Mouse (Mus musculus) forebrain, embryonic 11.5 days (tissue): ENCODE data around the gene Vps72. TPM values are rescaled to one million over a fixed set of nuclear protein-coding genes. Genes with fewer than 3 reads are reported as not detected.
A peak's percentile ranks its signal among the peaks of the same experiment; 100 is the strongest.

ENCODE experiments used
- ATAC-seq: fragments of 200-750 bp; cut with Nextera tagmentation; replicated peaks from 2 replicates; pipeline ENCODE4 v1.8.0; 2017; ENCODE audit warnings: moderate TSS enrichment; ENCODE audit not compliant: low FRiP score
- DNase-seq: peaks from one replicate; pipeline ENCODE4 v3.0.0-alpha.2; 2017; ENCODE audit warnings: low spot score
- H3K27ac ChIP-seq: fragments of 300-500 bp; sonication (generic); 2 replicates; pipeline ENCODE4 v1.5.1; 2014; ENCODE audit warnings: low read depth, low read length
- H3K27me3 ChIP-seq: fragments of 300-500 bp; sonication (generic); 2 replicates; pipeline ENCODE4 v1.6.1; 2014; ENCODE audit warnings: mild to moderate bottlenecking, low read length, mixed read lengths; ENCODE audit not compliant: control insufficient read depth, insufficient read depth
- H3K36me3 ChIP-seq: fragments of 300-500 bp; sonication (generic); 2 replicates; pipeline ENCODE4 v1.6.1; 2014; ENCODE audit warnings: mild to moderate bottlenecking, low read length, moderate library complexity, mixed read lengths; ENCODE audit not compliant: control insufficient read depth, insufficient read depth
- H3K4me1 ChIP-seq: fragments of 300-500 bp; sonication (generic); replicated peaks from 2 replicates; pipeline ENCODE4 v1.6.1; 2014; ENCODE audit warnings: low read length, mixed read lengths; ENCODE audit not compliant: control insufficient read depth, insufficient read depth
- H3K4me2 ChIP-seq: fragments of 300-500 bp; sonication (generic); 2 replicates; pipeline ENCODE4 v1.6.1; 2014; ENCODE audit warnings: low read depth, mild to moderate bottlenecking, low read length, moderate library complexity, mixed read lengths; ENCODE audit not compliant: severe bottlenecking
- H3K4me3 ChIP-seq: fragments of 300-500 bp; sonication (generic); 2 replicates; pipeline ENCODE4 v1.5.1; 2014; ENCODE audit warnings: low read depth, low read length
- H3K9ac ChIP-seq: fragments of 300-500 bp; sonication (generic); 2 replicates; pipeline ENCODE4 v1.6.1; 2014; ENCODE audit warnings: low read length
- H3K9me3 ChIP-seq: fragments of 300-500 bp; sonication (generic); 2 replicates; pipeline ENCODE4 v1.6.1; 2016; ENCODE audit warnings: low read length, mixed read lengths; ENCODE audit not compliant: control insufficient read depth
- WGBS: fragments of 180-500 bp; shearing (Covaris S2); extraction: QIAGEN DNeasy Blood & Tissue Kit; methylation state at CpG from one replicate; pipeline ENCODE4 v1.1.7; 2014; 5-methylcytosine and 5-hydroxymethylcytosine counted together
- polyA plus RNA-seq: library from polyadenylated mRNA; unstranded; fragments of >200 nt; fragmentation: Nextera tagmentation; extraction: Ambion mirVana; gene quantifications from 2 replicates; pipeline ENCODE4 v1.2.1, GENCODE M21; 2014

Gene Vps72
- polyA plus RNA-seq, 1 experiment from 2014 or later, result 249 TPM

DNA sequence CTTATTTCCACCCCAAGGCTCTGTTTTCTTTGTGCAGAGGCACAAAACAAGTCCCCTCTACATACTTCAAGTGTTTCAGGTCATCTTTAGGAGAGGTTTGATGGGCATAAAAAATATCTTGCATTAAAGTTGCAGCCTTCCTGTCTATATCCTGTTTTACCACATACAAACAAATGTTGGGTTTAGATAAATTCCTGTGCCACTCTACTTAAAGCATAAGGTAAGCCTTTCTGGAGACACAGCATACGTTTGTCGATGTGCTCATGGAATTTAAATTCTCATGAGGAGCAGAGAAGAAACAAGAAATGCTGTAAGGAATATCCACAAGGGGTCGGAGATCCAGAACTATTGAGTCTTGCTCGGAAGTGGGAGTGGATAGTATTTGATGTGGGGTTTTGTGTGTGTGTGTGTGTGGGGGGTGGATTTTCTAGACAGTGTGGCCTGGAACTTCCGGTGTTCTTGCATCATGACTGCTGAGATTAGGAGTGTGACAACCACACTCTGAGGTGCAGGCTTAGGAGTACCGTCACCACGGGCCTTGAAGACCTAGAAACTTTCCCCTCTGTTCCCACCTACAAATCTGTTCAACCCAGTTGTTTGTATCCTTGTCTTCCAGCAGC is 24.7 kb downstream of the Vps72 start:
- H3K4me3 ChIP-seq, result no peak overlapping the region
- 0 out of 2 replicates have a peak, but pooled peaks cover 7% of the 10 kb centered on the region for H3K4me1 ChIP-seq
- H3K27me3 ChIP-seq, result no peaks in the 10 kb centered on the region
- H3K4me2 ChIP-seq, result peak overlapping the region; percentile 32; the same call in 1 of the 2 replicates
- H3K9me3 ChIP-seq, result no peaks in the 10 kb centered on the region
- H3K9ac ChIP-seq, result no peak overlapping the region
- H3K27ac ChIP-seq, result no peak overlapping the region
- ATAC-seq (no peak), DNase-seq (no peak)
- 89% methylated on average over 7 of the region's 7 CpGs for WGBS
- no peaks in the 10 kb centered on the region for H3K36me3 ChIP-seq

DNA sequence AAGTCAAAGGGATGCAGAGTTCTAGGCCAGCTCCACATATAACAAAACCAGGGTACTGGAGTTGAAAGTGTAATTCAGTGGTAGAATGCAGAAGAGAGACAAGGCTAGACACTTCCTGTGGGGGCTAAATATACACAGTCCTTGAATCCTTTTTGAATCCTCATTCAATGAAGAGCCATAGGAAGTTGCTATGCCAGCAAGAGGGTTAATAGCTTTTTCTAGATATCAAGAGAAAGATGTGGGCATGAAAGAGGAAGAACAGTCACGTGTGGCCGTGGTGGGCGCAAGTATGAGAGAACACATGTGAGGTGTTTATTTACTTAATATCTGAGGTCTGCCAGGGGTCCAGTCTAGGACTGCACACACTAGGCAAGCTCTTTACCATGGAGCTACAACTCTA is 25.5 kb downstream of the Vps72 start:
- no peak overlapping the region for H3K9ac ChIP-seq
- 89% methylated on average over 3 of the region's 3 CpGs for WGBS

DNA sequence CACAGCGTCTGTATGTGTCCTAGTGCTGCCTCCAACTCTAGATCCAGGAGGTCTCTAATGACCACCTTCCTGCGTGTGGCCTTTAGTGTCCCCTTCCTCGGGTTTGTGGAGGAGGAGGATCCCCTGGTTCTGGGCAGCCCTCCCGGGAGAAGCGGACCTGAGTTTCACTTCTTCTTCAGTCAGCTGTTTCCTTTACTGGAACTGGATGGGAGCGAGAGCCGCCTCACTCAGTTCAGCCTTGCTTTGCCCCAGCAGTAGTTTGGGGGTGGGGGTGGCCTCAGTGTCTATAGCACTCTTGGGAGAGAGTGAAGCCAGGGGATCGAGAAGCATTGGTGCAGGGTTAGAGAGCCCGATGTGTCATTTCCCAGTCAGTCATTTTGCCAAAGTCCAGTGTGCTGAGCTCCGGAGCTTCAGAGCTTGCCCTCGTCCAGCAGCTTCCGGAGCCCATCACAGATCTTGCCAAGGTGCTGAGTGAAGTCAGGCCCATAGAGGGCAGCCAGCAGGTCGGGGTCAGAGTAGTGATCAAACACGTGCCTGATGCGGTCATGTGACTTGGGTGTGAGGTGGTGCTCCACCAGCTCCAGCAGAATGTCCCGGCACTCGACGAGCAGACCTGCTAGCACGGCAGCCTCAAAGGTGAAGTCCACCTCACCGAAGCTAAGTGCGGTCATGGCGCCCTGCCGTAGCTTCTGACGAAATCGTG is 28.9 kb downstream of the Vps72 start:
- no peak for ATAC-seq

More for the DNA sequence above, 25.5 kb downstream of the Vps72 start:
- Histone ChIP-seq H3K4me3 (no peak overlapping the region), H3K9me3 (no peaks in the 10 kb centered on the region), H3K27ac (no peak overlapping the region), H3K4me2 (no peak overlapping the region), H3K27me3 (no peaks in the 10 kb centered on the region), H3K4me1 (0 out of 2 replicates have a peak, but pooled peaks cover 7% of the 10 kb centered on the region), H3K36me3 (no peaks in the 10 kb centered on the region)
- ATAC-seq, result no peak
- DNase-seq, result no peak

DNA sequence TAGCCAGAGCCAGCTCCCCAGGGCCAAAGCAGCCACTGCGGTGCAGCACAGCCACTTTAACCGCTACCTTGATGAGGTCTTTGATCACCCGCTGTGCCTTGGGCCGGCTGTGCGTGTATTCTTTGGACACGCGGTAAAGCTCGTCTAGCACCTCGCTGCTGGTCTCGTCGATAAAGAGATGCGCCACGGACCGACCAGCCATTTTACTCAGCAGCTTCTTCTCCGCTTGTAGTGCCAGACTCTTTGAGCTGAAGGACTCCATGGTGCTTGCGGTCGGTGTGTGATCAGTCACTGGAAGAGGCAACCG is 29.4 kb downstream of the Vps72 start:
- Histone ChIP-seq H3K4me1 (0 out of 2 replicates have a peak, but pooled peaks cover 2% of the 10 kb centered on the region), H3K4me3 (no peak overlapping the region), H3K9ac (no peak overlapping the region), H3K27ac (no peak overlapping the region), H3K4me2 (no peak overlapping the region), H3K27me3 (no peaks in the 10 kb centered on the region), H3K9me3 (no peaks in the 10 kb centered on the region), H3K36me3 (no peaks in the 10 kb centered on the region)
- WGBS, result 59% methylated on average over 18 of the region's 18 CpGs
- ATAC-seq, result no peak
- DNase-seq, result no peak

More for the DNA sequence above, 28.9 kb downstream of the Vps72 start:
- Histone ChIP-seq H3K27ac (no peak overlapping the region), H3K36me3 (no peaks in the 10 kb centered on the region), H3K27me3 (no peaks in the 10 kb centered on the region), H3K4me2 (no peak overlapping the region), H3K9me3 (no peaks in the 10 kb centered on the region), H3K9ac (no peak overlapping the region), H3K4me1 (0 out of 2 replicates have a peak, but pooled peaks cover 2% of the 10 kb centered on the region), H3K4me3 (no peak overlapping the region)
- WGBS, result 76% methylated on average over 25 of the region's 25 CpGs
- no peak for DNase-seq

DNA sequence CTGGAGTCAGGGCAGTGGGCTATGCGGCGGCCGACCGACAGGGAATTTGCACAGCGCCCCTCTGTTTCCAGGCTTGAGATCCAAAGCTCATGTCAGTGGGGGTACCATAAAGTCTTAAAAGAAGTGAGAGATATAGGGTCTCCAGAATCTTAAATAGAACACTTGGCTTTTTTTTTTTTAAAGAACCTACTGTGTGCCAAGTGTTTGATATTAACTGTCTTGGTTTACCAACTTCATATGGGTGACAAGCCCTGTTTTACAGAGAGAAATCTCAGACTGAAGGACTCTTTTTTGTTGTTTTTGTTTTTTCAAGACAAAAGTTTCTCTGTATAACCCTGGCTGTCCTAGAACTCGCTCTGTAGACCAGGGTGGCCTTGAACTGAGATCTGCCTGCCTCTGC is 30.0 kb downstream of the Vps72 start:
- Histone ChIP-seq H3K9ac (no peak overlapping the region), H3K27ac (no peak overlapping the region), H3K36me3 (no peaks in the 10 kb centered on the region), H3K9me3 (no peaks in the 10 kb centered on the region), H3K4me3 (no peak overlapping the region), H3K4me2 (no peak overlapping the region), H3K27me3 (no peaks in the 10 kb centered on the region), H3K4me1 (no peaks in the 10 kb centered on the region)
- 95% methylated on average over 6 of the region's 6 CpGs for WGBS
- DNase-seq (no peak), ATAC-seq (no peak)

DNA sequence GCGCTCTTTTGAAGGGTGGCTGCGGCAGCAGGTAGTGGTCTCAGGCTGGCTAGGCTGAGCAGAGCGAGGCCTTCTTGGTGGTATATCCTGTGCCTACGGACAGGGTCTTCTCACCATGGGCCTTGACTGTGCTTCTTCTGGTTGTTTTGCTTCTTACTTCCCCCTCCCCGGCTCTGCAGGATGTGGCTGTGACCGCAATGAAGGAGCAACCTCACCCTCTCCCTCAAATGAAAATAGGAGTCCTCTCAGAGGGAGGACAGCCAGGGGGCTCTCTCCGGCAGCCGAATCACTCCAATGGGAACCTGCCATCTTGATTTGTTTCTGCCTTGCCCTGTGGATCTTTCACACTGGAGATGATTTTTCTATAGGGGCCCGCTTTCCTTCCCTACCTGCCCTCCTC is 30.7 kb downstream of the Vps72 start:
- no peak for ATAC-seq
- H3K27me3 ChIP-seq, result no peaks in the 10 kb centered on the region
- 94% methylated on average over 9 of the region's 9 CpGs for WGBS

DNA sequence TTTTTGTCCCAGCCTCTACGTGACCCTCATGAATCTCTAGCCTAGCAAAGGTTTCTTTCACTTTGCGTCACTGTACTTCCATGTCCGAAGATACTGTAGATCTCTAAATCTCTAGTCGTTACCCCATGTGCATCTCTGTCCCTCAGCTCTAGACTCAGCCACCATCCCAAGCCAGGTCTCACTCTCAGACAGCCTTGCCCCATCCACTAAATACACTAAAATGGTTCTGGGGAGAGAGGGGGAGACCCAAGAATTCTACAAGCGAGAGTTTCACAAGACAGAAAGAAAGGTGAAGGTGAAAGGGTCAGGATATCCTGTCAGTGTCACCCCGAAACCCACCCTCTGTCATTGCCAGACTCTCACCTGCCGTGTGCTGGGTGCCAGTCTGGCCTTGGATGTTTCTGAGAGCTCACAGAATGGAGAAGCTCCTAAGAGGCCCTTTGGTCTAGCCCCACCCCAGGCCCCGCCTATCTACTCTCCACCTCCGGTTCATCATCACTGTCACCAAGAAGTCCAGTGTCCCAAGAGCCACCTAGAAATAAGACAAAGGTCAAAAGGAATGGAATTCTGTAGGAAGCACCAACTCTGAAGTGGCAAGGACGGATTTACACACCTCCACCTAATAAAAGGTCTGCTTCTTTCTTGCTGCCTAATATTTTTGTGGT is 31.3 kb downstream of the Vps72 start, which contains the start of gene Tnfaip8l2:
TSS of gene Tnfaip8l2 (minus strand) at position 409 of the 665 bp plus-strand sequence.
- Histone ChIP-seq H3K4me1 (no peaks in the 10 kb centered on the region), H3K27ac (no peak within 1 kb of the TSS), H3K36me3 (no peaks in the 10 kb centered on the region), H3K4me2 (no peak within 1 kb of the TSS), H3K4me3 (no peak within 1 kb of the TSS), H3K27me3 (no peaks in the 10 kb centered on the region), H3K9me3 (no peaks in the 10 kb centered on the region), H3K9ac (no peak within 1 kb of the TSS)
- 85% methylated on average over 10 of the region's 10 CpGs for WGBS
- ATAC-seq (no peak), DNase-seq (no peak)

More for the DNA sequence above, 30.7 kb downstream of the Vps72 start:
- H3K9me3 ChIP-seq, result no peaks in the 10 kb centered on the region
- H3K4me2 ChIP-seq, result no peak overlapping the region
- no peaks in the 10 kb centered on the region for H3K4me1 ChIP-seq
- H3K4me3 ChIP-seq, result no peak overlapping the region
- H3K36me3 ChIP-seq, result no peaks in the 10 kb centered on the region
- no peak overlapping the region for H3K27ac ChIP-seq
- no peak overlapping the region for H3K9ac ChIP-seq
- DNase-seq, result no peak

DNA sequence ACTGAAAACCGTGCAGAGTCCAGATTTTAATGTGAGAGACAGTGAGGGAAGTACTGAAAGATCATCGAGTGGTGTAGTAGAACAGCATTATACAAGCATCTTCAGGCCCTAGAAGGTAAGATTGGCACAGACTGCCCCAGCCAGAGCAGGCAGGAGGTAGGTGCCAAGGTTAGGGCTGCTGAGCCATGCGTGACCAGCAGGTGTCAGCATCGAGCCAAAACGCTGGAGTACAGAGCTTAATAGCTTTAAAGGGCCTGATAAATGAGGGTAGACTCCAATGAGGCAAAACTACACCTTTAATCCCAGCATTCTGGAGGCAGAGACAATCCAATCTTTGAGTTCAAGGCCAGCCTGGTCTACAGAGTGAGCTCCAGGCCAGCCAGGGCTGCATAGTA is 31.8 kb downstream of the Vps72 start:
- Histone ChIP-seq H3K9me3 (no peaks in the 10 kb centered on the region), H3K27me3 (no peaks in the 10 kb centered on the region), H3K4me2 (no peak overlapping the region), H3K9ac (no peak overlapping the region), H3K4me3 (no peak overlapping the region), H3K36me3 (no peaks in the 10 kb centered on the region), H3K4me1 (no peaks in the 10 kb centered on the region), H3K27ac (no peak overlapping the region)
- ATAC-seq (0 out of 2 replicates have a peak, but pooled peaks have one; percentile 21), DNase-seq (peak; percentile 89)
- 11% methylated on average over 5 of the region's 5 CpGs for WGBS
